Mouse (Mus musculus) MN1 (cell line): Measurements from ENCODE around the gene Ssx2ip.

Experiments
- DNase-seq: peaks from one replicate; pipeline ENCODE4 v3.0.0-alpha.2; 2016; ENCODE audit warnings: low spot score

Ssx2ip gene

DNA sequence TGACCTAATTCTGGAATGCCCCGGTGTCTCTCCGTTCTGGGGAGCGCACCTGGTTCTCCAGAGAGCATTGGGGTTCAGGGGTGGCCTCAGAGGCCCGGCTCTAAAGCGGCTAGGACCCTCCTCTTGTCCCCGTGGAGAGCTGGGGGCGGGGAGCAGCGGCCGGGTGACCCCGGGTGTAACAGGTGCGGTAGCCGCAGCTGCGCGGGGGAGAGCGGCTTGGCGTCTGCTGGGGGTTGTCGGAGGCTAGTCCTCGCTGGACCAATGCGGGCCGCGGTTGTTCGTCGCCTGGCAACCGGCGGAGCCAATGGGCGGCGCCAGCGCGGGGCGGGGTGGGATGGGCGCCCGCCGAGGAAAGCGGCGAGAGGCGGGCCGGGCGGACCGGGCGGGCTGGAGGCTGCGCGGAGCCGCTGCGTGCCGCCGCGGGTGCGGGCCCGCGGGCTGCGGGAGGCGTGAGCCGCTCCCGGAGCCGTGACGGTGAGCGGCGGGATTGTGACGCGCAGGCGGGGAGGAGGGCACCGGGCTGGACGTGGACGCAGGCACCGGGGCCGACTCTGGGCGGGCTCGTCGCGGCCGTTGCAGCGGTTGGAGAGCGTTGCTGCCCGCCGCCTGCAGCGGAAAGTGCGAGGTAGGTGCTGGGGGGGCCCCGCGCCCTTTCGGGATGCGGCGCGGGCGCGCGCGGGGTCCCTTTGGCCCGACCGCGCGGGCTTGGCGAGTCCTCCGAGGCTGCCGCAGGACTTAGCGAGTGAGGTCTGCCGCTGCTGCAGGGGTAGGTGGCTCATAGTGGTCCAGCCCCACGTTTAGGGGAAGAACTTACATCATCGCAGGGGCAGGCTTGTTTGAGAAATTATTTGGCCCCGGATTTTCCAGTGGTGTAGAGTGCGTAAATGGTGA, at the start of gene Ssx2ip:
Ssx2ip (plus strand) TSS at position 332 of the 891 bp plus-strand sequence.
- DNase-seq: peak; percentile 94

GRCm38 (mm10) chr3:146355146-146355545, 49.3 kb upstream of the Ssx2ip start:
- DNase-seq: no peak

DNA sequence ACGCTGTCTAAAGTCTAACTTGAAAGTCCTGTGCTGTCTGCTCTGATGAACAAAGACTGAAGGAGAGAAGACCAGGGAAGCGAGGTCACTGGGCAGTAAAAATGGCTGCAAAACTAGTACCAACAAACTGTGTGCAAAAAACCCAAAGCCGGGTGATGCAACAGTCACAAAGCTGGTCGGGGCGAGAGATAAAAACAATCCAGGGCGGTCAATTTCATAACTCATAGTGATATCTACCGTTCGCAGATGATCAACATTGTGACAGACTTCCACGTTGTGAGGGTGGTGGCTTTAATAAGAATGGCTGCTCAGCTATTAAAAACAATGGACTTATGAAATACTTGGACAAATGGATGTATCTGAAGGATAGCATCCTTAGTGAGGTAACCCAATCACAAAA, 39.0 kb upstream of the Ssx2ip start:
- no peak for DNase-seq

DNA sequence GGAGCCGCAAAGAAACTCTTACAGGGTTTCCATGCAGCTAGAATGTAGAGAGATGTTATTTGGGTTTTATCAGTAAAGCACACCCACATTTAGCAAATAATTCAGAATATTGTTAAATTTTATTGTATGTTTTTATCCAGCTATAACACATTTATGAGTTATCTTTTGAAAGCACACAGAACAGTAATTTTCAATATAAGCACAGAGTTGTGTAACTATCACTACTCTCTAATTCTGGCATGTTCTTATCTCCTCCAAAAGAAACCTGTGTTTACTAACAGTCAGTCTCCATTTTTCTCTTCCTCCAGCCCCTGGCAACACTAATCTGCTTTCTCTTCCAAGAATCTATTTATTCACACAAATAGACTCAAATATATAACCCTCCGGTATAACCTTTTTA, 37.4 kb upstream of the Ssx2ip start:
- DNase-seq: no peak

DNA sequence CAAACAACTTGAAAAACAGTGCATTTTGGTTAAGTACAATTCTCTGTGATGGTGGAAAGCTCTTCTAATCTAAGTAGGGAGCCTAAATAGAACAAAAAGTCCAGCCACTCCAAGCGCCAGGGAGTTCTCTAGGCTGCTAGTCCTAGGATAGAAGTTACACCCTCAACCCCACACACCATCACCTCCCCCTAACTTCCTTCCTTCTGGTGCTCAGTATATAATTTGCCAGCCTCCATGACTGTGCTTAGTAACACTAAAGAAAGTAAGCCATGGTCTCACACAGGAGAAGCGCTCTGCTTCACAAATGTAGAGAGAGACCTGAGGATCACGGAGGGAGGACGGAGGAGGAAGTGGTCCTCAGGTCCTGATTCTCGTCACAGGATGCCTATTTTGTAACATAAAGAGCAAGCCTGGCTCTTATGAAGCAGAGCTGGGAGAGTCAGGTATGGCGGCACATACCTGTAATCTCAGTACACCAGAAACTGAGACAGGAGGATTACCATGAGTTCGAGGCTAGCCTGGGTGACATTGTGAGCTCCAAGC, 33.8 kb upstream of the Ssx2ip start:
- DNase-seq: no peak

DNA sequence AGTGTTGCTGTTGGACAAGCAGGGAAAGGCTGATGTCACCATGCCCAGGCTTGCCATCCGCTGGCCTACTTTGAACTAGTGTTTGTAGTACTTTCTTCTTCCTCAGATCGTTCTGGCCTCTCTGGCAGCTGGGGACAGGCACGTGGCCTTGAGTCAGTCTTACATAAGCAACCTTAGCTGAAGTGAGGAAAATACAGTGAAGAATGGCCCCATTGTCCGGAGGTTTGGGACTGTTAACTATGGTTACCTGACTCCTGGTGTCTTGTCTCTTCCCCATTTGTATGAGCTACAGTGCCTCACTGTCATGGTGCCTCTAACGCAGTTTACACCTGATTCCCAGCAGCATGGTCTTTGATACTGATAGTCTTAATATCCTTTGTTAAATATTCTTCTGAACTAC, 33.2 kb upstream of the Ssx2ip start:
- DNase-seq: no peak

GRCm38 (mm10) chr3:146374596-146375175, 29.8 kb upstream of the Ssx2ip start:
- no peak for DNase-seq

GRCm38 (mm10) chr3:146375224-146375657, 29.2 kb upstream of the Ssx2ip start:
- no peak for DNase-seq

DNA sequence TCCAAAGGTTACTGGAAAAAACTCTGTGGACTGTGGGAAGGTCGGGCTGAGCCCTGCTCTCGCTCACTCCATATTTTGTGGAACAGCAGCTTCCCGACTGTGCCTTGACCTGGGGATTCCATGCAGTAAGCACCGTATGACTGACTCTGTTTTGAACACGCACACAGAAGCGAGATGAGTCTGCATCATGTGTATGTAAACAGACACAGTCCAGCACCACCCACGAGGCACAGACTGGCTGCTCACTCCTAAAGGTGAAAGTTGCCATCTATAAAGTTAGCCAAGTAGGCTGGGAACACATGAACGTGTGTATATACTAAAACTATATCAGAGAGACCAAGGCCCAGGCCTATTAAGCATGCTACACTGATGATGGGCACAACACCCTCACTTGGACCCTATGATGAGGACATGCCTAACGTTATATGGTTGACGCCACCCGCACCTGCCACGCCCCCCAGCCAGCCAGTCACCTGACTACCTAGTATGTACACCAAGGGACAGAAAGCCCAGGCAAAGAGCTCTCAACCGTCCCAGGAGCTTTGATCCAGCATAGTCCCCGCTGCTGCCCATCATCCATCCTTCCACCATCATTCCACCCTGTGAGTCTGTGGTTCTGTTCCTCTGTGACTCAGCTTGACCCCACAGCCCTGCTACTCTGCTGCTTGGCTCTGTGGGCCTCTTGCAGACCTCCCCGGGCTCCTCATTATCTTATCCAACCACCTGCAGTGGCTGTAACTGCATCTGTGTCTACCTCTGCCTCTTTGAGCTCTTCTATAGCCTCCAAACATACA, 27.9 kb upstream of the Ssx2ip start:
- DNase-seq: no peak

- no peak for DNase-seq
These were observed 27.2 kb upstream of the Ssx2ip start for GRCm38 (mm10) chr3:146377216-146377615.

GRCm38 (mm10) chr3:146378753-146379152, 25.7 kb upstream of the Ssx2ip start:
- no peak for DNase-seq

- DNase-seq: no peak
These were observed 24.5 kb upstream of the Ssx2ip start for GRCm38 (mm10) chr3:146379740-146380466.

GRCm38 (mm10) chr3:146380874-146381273, 23.6 kb upstream of the Ssx2ip start:
- DNase-seq: no peak

DNA sequence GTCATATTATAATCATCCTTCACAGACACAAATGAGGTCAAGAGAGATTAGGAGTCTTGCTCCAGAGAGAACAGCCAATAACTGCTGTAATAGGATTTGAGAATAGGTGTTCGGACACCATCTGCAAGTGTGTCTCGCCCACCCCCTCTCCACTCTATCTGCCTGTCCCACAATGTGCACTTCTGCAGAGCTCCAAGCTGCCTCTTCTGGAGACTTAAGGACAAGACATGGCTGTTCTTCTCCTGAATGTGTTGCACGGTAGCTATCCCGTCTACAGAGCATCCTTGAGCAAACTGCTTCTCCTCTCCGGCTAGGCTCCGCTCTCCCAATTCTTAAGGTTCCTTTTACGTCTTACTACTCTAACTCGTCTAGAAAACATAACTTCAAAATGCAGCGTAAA, 23.0 kb upstream of the Ssx2ip start:
- no peak for DNase-seq

DNA sequence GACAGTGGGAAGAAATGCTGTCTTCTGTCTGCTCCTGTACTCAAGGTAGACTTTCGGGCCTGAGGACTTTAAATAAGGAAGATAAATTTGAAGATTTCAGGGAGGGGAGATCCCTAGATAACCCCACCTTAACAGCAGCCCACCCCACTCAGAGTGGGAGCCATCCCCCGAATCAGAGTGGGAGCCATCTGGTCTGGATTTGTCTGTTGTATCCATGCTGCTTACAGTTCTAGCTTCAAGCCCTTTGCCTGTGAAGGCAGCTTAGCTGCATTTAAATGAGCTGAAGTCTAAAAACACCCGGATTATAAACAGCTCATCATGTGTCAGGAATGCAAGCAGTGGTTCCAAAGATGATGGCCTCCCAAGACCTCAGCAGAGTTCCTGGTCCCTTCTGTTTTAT, 17.6 kb upstream of the Ssx2ip start:
- no peak for DNase-seq

- no peak for DNase-seq
These were observed 11.7 kb upstream of the Ssx2ip start for GRCm38 (mm10) chr3:146392656-146393321.

DNA sequence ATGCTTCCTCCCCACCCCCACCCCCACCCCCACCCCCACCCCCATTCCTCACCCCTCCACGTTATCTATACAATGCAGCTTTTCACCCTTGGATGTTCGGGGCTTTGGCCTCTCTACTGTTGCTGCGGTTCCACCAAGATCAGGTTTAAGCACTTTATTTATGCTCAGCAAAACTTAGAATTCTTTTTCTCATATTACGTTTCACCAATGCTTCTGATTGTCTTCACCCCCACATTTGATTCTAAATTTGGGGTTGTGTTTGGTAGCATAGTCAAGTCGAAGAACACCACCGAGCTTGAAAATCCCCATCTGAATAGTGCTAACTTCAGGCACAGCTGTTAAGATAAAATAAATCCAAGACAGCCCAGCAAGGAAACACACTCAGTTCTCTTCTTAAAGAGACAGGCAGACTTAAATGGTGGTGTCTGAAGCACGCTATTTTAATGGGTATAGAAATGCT, 10.8 kb upstream of the Ssx2ip start:
- DNase-seq: no peak

DNA sequence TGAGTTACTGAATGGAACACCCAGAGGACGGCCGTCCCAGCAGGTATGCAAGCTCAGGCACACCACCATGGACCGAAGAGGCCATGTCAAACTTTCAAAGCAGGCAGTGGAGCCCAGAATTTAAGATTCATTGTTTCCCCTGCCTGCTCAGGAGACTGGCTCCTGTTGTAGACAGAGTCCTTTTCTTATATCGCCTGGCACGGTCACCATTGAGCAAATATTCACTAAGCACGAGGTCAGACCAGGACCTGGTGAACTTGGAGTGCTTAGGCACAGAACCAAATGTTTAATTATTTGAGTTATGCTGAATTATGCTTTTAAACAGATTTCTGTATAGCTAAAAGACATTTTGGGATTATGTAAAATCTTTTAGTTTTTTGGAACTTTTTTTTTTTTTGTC, 8.2 kb upstream of the Ssx2ip start:
- DNase-seq: no peak

GRCm38 (mm10) chr3:146396934-146397333, 7.5 kb upstream of the Ssx2ip start:
- no peak for DNase-seq

DNA sequence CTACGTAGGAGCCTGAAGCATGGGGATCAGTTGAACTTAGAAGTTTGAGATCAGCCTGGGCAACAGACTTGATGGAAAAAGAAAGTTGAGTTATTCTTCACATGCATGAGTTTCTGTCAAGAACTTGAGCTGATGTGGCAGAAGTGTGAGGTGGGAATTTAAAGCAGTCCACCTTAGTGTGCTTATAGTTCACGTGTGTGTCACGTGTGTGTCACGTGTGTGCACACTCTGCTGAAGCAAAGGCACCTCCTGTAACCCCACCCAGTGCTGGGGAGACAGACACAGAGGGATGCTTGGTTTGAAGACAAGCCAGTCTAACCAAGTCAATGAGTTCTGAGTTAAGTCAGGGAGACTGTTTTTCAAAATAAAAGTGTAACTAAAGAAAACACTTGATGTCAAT, 6.6 kb upstream of the Ssx2ip start:
- no peak for DNase-seq

DNA sequence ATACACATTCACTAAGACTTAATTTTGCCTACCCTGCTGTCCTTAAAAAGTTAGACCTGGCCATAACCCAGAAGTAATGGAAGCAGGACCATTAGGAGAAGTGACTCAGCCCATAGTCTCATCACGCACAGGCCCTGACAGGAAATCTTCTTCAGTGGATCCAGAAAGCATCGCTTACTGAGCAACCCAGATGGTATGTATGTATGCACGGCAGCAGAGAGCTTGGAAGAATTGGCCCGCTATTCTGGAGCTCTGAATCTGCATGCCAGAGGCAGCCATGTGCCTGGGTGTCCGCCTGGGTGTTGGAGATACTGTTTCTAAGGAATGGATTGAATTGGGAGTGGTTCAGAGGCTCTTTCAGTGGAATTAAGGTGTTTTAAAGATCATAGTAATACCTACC, 5.2 kb upstream of the Ssx2ip start:
- DNase-seq: no peak
